Mouse (Mus musculus): ENCODE results near the gene Ggact.

DNA sequence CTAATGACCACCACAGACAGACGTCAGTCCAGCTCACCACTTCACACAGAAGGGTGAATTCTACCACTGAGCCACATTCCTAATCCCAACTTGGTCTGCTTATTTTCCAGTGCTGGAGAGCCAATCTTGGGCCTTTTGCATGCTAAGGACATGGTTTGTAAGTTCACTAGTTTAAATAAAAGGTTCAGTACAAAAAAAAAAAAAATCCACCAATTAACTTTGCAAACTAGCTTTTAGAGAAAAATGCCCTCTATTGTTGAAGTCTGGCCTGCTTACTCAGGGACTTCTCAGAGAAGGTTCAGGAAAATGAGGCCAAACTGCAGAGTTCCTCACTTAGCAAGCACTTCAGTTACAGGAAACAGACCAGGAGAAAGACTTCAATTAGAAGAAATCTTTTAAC is 1.4 kb downstream of the Ggact start:
- TF ChIP-seq CTCF (IDR thresholded peaks at IDR 0.05; ENCODE audit: borderline replicate concordance, insufficient read depth, low read depth, low read length) (no peak), POLR2A (IDR thresholded peaks at IDR 0.05; ENCODE audit: borderline replicate concordance, insufficient read depth, low read length) (no peak)

Data from cerebellum, adult 2 months (tissue).